Mouse (Mus musculus): ENCODE measurements at regions not wholly inside any gene's neighbourhood (a gene's known extent, or its start where the extent isn't known, plus 50 kb on each side); places are given as distances from the start of the nearest gene placed in this dataset.

DNA sequence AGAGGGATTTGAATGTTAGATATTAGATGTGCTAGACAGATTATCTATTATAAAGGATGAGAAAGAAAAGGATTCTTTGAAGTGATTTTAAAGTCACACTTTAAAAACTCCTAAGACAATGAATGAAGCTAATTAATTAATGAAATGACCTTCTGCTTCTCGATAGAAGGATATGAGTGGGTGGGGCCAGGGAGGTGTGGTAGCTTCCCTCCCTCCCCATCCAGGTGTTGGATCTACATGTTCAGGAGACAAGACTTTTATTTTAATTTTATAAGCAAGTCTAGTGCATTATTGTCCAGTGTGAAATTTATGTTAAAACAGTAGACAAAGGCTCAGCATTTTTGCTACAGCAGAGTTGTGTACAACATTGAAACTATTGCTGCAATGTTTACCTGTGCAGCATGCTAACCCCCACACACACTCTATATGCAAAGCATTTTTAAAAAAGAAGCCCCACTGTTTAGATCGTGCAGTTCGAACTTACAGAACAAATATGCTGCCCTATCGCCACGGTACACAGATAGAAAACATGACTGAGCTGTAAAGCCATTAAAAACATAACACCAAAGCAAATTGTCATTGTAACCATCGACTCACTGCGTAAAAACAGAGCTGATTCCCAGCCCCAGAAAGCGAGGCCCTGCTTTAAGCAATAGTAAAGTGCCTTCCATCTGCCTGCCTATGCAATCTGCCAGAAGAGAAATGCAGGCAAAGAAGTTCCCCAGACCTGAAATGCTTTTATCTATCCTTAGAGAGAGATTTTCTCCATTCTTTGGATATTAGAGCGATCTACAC is 233.4 kb downstream of the Mef2c start:
- TF ChIP-seq CTCF (IDR thresholded peaks at IDR 0.05; ENCODE audit: borderline replicate concordance, control insufficient read depth, extremely low read depth, insufficient read depth, low read length, poor library complexity) (no peak), POLR2A (IDR thresholded peaks at IDR 0.05; ENCODE audit: control insufficient read depth, extremely low read depth, insufficient read depth, low read length, poor library complexity) (no peak)
